Mouse (Mus musculus) lung, embryonic 15.5 days (tissue): ENCODE data around the gene Parvb. TPM values are rescaled to one million over a fixed set of nuclear protein-coding genes. Genes with fewer than 3 reads are reported as not detected.

Experiments used
- ATAC-seq: fragments of 200-750 bp; cut with Nextera tagmentation; 2 replicates; pipeline ENCODE4 v1.8.0; 2017; ENCODE audit warnings: moderate number of reproducible peaks, borderline replicate concordance; ENCODE audit not compliant: low FRiP score, low TSS enrichment; ENCODE audit errors: extremely low read depth
- H3K27ac ChIP-seq: fragments of 300-500 bp; sonication (generic); 2 replicates; pipeline ENCODE4 v1.5.1; 2015; ENCODE audit warnings: moderate library complexity, mild to moderate bottlenecking, inconsistent platforms
- H3K27me3 ChIP-seq: fragments of 300-500 bp; sonication (generic); 2 replicates; pipeline ENCODE4 v1.6.1; 2015; ENCODE audit warnings: inconsistent platforms
- H3K36me3 ChIP-seq: fragments of 300-500 bp; sonication (generic); 2 replicates; pipeline ENCODE4 v1.6.1; 2015; ENCODE audit warnings: inconsistent platforms
- H3K4me1 ChIP-seq: fragments of 300-500 bp; sonication (generic); 2 replicates; pipeline ENCODE4 v1.6.1; 2015; ENCODE audit warnings: inconsistent platforms
- H3K4me2 ChIP-seq: fragments of 300-500 bp; sonication (generic); 2 replicates; pipeline ENCODE4 v1.6.1; 2015; ENCODE audit warnings: inconsistent platforms, mild to moderate bottlenecking, moderate library complexity
- H3K4me3 ChIP-seq: fragments of 300-500 bp; sonication (generic); 2 replicates; pipeline ENCODE4 v1.5.1; 2015; ENCODE audit warnings: mild to moderate bottlenecking, inconsistent platforms
- H3K9ac ChIP-seq: fragments of 300-500 bp; sonication (generic); 2 replicates; pipeline ENCODE4 v1.6.1; 2015; ENCODE audit warnings: inconsistent platforms
- H3K9me3 ChIP-seq: fragments of 300-500 bp; sonication (generic); 2 replicates; pipeline ENCODE4 v1.6.1; 2016; ENCODE audit warnings: inconsistent platforms
- whole genome bisulfite sequencing: fragments of 180-500 bp; shearing (Covaris S2); methylation state at CpG from one replicate; pipeline ENCODE4 v1.1.7; 2015; 5-methylcytosine and 5-hydroxymethylcytosine counted together
- polyA plus RNA-seq: library from polyadenylated mRNA; unstranded; fragments of >200 nt; fragmentation: Nextera tagmentation; extraction: Ambion mirVana; gene quantifications from 2 replicates; pipeline ENCODE4 v1.2.1, GENCODE M21; 2015

Parvb gene
- 4.6 and 5.2 TPM in 2 replicates for polyA plus RNA-seq

DNA sequence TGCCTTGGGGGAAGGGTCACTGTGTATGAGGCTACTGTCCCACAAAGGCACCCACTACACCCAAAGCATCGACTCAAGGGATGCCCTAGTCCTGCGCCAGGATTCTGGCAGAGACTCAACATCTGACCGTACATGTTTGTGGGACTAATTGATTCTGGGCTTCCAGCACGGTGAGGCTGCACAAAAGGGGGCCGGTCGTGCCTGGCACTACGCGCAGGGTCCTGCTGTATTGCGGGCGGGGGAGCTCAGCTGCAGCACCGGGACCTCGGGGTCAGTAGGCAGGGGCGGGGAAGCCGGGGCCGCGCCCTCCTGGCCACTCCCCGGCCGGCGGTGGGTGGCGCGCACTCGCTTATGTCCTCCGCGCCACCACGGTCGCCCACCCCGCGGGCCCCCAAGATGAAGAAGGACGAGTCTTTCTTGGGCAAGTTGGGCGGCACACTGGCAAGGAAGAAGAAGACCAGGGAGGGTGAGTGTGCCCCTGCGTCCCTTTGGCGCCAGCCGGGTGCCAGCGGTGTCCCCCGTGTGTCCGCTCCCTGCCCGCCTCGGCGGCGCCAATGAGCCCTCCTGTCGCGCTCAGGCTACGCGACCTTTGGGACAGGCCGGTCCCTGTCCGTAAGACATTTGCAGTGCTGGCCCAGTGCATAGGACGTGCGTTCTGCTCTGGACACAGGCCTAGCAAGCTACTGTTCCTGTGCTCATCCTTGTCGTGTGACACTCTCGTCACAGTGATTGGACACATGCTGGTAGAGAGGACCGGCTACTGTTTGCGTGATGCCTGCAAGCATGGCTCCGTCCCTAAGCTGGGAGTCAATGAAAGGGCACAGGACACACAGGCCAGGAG, at the start of gene Parvb:
Gene Parvb, plus strand, starts transcription at position 323 of the 841 bp plus-strand sequence.
- Histone ChIP-seq H3K4me2 (peak within 1 kb of the TSS; percentile 95), H3K4me3 (peak within 1 kb of the TSS; percentile 59), H3K36me3 (no peaks in the 10 kb centered on the region), H3K9me3 (no peaks in the 10 kb centered on the region), H3K4me1 (peaks cover 20% of the 10 kb centered on the region), H3K27ac (peak within 1 kb of the TSS; percentile 63), H3K27me3 (peaks cover 16% of the 10 kb centered on the region; the same call in 1 of the 2 replicates), H3K9ac (peak within 1 kb of the TSS; percentile 52)
- WGBS: 0% methylated on average over 48 of the region's 53 CpGs
- ATAC-seq: peak; percentile 58; the same call in 1 of the 2 replicates

DNA sequence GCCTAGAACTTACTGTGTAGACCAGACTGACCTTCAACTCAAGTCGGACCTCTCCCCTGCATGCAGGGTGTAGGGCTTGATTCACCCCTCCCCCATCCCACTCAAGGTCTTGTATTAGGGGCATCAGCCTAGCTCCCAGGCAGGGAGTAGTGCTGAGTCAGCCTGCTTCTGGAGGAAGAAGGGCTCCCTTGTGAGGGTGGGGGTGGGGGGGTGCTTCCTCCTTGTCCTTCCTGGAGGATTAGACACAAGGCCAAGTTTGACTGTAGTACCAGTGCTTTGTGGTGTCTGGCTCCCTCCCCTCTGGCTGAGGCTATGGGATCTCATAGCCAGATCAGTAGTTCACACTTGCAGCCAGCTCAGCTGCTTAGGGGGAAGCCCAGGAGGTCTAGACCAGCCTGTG, 47.9 kb upstream of the Parvb start:
- peaks cover 4% of the 10 kb centered on the region; the same call in 1 of the 2 replicates for H3K27me3 ChIP-seq
- H3K4me3 ChIP-seq: no peak overlapping the region
- no peaks in the 10 kb centered on the region for H3K9me3 ChIP-seq
- peak; percentile 29; the same call in 1 of the 2 replicates for ATAC-seq
- no peak overlapping the region for H3K4me2 ChIP-seq
- 0 out of 2 replicates have a peak, but pooled peaks cover 6% of the 10 kb centered on the region for H3K4me1 ChIP-seq
- no peaks in the 10 kb centered on the region for H3K36me3 ChIP-seq
- WGBS: 29% methylated on average over 1 of the region's 1 CpGs
- H3K27ac ChIP-seq: no peak overlapping the region
- H3K9ac ChIP-seq: no peak overlapping the region

DNA sequence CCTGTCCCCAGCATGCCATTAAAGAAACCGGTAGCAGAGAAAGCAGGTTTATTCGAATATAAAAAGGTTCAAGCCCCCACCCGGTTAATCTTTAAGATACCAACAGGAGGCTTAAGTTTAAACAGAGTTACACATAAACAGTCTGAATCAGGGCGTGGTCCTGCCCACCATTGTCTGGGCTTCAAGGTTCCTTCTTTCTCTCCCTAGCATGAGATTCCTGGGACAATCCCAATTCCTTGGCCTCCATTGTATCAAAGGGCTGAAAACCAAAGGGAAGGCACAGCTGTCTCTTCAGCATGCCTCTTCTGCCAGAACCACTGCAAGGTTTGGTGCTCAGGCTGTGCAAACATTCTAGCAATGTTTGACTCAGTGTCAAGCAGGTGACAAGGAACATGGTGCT, 45.6 kb upstream of the Parvb start:
- Histone ChIP-seq H3K4me3 (no peak overlapping the region), H3K9me3 (no peaks in the 10 kb centered on the region), H3K9ac (no peak overlapping the region), H3K27ac (no peak overlapping the region), H3K36me3 (no peaks in the 10 kb centered on the region), H3K4me2 (no peak overlapping the region), H3K4me1 (0 out of 2 replicates have a peak, but pooled peaks cover 6% of the 10 kb centered on the region), H3K27me3 (peaks cover 4% of the 10 kb centered on the region; the same call in 1 of the 2 replicates)
- 51% methylated on average over 4 of the region's 4 CpGs for WGBS
- no peak for ATAC-seq

DNA sequence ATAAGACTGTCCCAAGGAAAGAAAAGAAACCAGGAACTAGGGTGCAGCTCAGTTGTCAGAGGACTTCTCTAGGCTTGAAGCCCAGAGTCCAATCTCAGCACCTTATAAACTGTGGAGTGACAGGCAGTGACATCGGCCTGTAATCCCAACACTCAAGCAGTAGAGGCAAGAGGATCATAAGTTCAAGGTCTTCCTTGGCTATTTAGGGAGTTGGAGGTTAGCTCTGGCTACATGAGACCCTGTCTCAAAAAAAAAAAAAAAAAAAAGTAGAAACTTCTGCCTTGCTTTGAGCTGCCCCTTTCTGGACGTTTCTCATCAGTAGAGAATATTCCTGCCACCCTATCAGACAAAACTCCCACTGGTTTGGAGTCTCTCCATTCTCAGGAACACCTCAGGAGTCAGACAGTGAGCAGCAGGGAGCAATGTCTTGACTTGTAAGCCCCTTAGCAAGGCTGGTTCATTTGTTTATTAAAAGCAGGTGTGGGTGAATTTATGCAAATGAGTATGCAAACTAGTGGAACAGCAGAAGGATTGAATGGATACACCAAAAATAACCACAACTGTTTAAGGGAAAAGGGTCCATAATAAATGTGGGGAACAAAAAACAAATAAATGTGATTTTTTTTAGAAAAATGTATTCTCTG, 42.8 kb upstream of the Parvb start:
- Histone ChIP-seq H3K4me1 (peaks cover 14% of the 10 kb centered on the region; the same call in 1 of the 2 replicates), H3K9ac (no peak overlapping the region), H3K4me3 (no peak overlapping the region), H3K4me2 (no peak overlapping the region), H3K9me3 (no peaks in the 10 kb centered on the region), H3K27ac (no peak overlapping the region), H3K27me3 (no peaks in the 10 kb centered on the region), H3K36me3 (no peaks in the 10 kb centered on the region)
- no peak for ATAC-seq
- WGBS: 51% methylated on average over 2 of the region's 2 CpGs

DNA sequence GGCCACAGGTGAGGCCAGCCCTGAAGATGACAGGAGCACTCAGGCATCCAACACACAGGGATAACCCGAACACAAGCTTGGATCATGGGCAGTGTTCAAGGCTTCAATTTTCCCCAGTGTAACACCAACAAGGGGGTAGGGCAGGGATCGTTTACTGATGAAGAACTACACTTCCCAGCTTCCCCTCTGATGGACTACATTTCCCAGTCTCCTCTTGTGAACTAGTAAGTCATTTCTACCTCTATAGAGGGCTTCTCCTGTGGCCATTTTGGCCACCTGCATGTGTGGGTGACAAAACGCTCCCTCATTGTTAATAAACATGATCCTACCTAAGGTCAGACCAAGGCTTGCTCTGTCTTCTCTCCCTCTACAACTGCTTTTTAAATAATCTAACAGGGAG, 42.0 kb upstream of the Parvb start:
- Histone ChIP-seq H3K36me3 (no peaks in the 10 kb centered on the region), H3K27ac (no peak overlapping the region), H3K27me3 (no peaks in the 10 kb centered on the region), H3K4me1 (peaks cover 12% of the 10 kb centered on the region; the same call in 1 of the 2 replicates), H3K4me3 (no peak overlapping the region), H3K9ac (no peak overlapping the region), H3K9me3 (no peaks in the 10 kb centered on the region), H3K4me2 (no peak overlapping the region)
- WGBS: 35% methylated on average over 3 of the region's 3 CpGs
- no peak for ATAC-seq

DNA sequence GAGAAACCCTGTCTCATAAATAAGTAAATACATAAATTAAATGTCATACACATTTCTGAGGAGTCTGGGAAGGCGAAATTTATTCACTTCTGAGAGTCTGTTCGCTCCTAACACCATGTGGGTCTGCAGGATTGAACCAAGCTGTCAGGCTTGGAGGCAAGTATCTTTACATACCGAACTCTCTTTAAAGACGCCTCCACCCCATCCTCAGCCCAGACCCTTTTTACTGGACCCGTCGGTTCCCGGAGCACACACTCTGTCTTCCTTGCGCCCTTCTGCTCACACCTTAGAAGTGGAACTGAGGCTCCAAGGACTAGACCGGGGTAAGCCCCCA, 40.2 kb upstream of the Parvb start:
- H3K4me2 ChIP-seq: peak overlapping the region; percentile 68
- peak overlapping the region; percentile 74 for H3K9ac ChIP-seq
- 3% methylated on average over 9 of the region's 9 CpGs for WGBS
- peaks cover 11% of the 10 kb centered on the region for H3K36me3 ChIP-seq
- peak; percentile 21; the same call in 1 of the 2 replicates for ATAC-seq
- H3K9me3 ChIP-seq: no peaks in the 10 kb centered on the region
- peak overlapping the region; percentile 88; the same call in 1 of the 2 replicates for H3K27ac ChIP-seq
- peak overlapping the region; percentile 83 for H3K4me3 ChIP-seq
- H3K4me1 ChIP-seq: peaks cover 12% of the 10 kb centered on the region; the same call in 1 of the 2 replicates
- H3K27me3 ChIP-seq: no peaks in the 10 kb centered on the region

DNA sequence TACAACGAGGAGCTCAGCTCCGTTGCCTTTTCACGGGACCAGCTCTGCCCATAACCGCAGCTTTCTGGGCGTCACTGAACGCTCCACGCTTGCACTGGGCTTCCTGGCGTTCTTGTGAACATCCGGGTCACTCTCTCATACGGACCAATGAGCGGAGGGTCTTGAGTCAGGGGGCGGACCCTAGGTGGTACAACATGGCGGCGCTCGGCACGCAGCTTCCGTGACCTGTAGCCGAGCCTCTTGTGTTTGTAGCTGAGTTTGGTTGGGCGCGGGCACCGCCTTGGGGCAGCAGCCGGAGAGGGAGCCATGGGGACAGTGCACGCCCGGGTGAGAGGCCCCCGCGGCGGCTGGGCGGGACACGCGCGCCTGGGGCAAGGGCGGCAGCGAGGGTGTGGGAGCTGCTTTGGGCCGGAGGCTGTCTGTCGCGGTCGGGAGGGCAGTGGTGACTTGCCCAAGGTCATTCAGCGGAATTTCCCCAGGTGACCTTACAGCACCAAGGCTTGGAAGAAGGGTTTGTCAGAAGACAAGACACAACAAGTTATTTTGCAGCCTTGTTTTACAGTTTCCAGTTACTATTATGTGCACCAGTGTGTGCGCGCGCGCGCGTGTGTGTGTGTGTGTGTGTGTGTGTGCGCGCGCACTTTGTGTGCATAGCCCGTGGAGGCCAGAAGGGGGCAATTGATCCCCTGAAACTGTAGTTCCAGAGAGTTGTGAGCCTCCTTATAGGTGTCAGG, 39.6 kb upstream of the Parvb start, which contains the start of gene Samm50:
Gene Samm50, plus strand, starts transcription at position 184 of the 734 bp plus-strand sequence.
- 4% methylated on average over 48 of the region's 48 CpGs for WGBS
- Histone ChIP-seq H3K27ac (peak within 1 kb of the TSS; percentile 88), H3K36me3 (peaks cover 16% of the 10 kb centered on the region), H3K9ac (peak within 1 kb of the TSS; percentile 74), H3K9me3 (no peaks in the 10 kb centered on the region), H3K4me1 (peaks cover 12% of the 10 kb centered on the region; the same call in 1 of the 2 replicates), H3K4me3 (peak within 1 kb of the TSS; percentile 83), H3K4me2 (peak within 1 kb of the TSS; percentile 68), H3K27me3 (no peaks in the 10 kb centered on the region)
- ATAC-seq: peak; percentile 98

DNA sequence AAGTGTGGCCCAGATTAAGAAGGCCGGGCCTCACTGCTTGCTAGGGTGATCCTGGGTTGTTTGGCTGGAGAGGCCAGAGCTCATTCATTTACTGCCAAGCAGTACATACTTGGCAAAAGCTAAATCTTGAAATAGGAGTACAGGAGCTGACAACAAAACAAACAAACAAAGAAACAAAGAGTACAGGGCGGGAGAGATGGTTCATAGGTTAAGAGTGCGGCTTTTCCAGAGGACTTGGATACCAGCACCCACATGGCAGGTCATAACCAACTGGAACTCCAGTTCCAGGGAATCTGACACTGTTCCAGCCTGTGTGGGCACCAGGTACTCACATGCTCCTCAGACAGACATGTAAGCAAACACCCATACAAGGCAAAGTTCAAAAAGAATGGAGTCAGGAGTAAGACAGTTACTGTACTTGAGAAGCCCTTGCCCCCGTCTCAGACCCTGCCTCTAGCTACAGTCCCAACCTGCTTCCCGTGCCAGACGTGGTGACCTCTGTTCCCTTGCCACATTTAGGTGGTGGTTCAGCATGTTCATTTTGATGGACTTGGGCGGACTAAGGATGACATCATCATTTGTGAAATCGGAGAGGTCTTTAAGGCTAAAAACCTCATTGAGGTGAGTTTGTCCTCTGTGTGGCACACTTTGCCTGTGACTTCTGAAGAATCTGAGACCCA, 35.2 kb upstream of the Parvb start:
- Histone ChIP-seq H3K36me3 (peaks cover 60% of the 10 kb centered on the region), H3K4me2 (no peak overlapping the region), H3K27ac (no peak overlapping the region), H3K4me3 (no peak overlapping the region), H3K9me3 (no peaks in the 10 kb centered on the region), H3K27me3 (no peaks in the 10 kb centered on the region), H3K4me1 (peaks cover 7% of the 10 kb centered on the region; the same call in 1 of the 2 replicates), H3K9ac (no peak overlapping the region)
- 75% methylated on average over 8 of the region's 8 CpGs for WGBS
- no peak for ATAC-seq

DNA sequence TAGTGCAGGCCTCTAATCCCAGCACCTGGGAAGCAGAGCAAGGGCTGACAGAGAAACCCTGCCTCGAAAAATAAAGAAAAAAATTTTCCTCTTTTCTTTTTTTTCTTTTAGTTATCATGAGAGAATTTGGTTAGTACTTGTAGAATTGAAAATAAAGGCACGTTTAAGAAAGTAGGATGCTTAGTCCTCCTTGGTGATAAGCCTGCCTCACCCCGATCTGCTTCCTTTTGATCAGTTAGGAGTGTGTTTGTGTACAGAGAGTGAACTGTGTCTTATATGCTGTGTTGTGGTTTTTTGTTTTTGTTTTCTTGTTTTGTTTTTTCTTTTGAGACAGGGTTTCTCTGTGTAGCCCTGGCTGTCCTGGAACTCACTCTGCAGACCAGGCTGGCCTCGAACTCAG, 24.5 kb upstream of the Parvb start:
- H3K4me2 ChIP-seq: no peak overlapping the region
- WGBS: 96% methylated on average over 4 of the region's 4 CpGs
- H3K4me3 ChIP-seq: no peak overlapping the region
- H3K27me3 ChIP-seq: no peaks in the 10 kb centered on the region
- H3K9ac ChIP-seq: no peak overlapping the region
- H3K4me1 ChIP-seq: no peaks in the 10 kb centered on the region; the same call in 1 of the 2 replicates
- no peak for ATAC-seq
- no peak overlapping the region for H3K27ac ChIP-seq
- H3K36me3 ChIP-seq: peaks cover 80% of the 10 kb centered on the region
- H3K9me3 ChIP-seq: no peaks in the 10 kb centered on the region

DNA sequence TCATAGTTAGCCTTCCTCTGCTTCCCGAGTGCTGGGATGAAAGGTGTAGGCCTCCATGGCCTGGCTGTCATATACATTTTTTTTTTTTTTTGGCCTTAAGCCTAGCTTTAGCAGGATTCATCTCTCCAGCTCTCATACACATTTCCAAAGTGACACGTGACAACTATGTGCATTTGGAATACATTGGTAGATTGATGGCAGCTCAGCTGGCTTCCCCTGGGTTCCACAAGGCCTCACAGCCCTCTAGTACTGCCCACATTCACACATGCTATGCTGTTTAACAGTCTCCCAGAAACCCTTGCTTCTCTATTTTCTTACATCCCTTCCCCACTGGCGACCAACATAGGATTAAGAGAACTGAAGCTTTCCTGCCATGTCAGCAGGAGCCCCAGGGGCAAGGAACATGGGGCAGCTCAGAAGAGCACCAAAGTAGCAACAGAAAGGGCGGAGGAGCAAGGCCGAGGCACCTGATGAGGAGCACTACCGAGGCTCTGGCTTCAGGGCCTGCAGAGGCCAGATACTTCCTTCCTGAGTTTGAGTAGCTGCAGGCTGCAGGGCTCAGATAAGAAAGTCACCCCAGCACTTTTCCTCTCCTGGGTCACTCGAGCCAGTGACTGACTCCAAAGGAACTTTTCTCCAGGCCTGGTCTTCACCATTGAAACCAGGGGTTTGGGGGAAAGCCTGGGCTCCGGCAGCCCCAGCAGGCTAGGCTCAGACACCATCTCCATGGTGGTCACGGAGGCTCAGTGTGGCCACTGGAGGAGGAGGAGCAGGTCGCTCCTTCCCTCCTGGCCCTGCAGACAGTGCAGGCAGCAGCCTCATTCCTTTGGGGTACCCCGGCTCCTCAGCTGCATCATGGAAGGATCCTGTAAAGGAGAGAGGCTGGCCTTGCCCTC, 22.1 kb upstream of the Parvb start:
- WGBS: 73% methylated on average over 11 of the region's 11 CpGs
- Histone ChIP-seq H3K27ac (peak overlapping the region; percentile 44), H3K36me3 (peaks cover 68% of the 10 kb centered on the region), H3K4me2 (no peak overlapping the region), H3K9ac (no peak overlapping the region), H3K4me3 (no peak overlapping the region), H3K9me3 (no peaks in the 10 kb centered on the region), H3K27me3 (no peaks in the 10 kb centered on the region), H3K4me1 (no peaks in the 10 kb centered on the region; the same call in 1 of the 2 replicates)
- ATAC-seq: no peak
